Mouse (Mus musculus): ENCODE measurements around the gene Brd7.

- TF ChIP-seq CTCF (conservative IDR thresholded peaks at IDR 0.05; ENCODE audit: low read length) (no peak), NANOG (IDR thresholded peaks at IDR 0.05; ENCODE audit: borderline replicate concordance, low read length) (no peak)
Measured at GRCm38 (mm10) chr8:88407716-88408115, 45.7 kb upstream of the Brd7 start.
